Mouse (Mus musculus) duodenum, adult 2 months (tissue): Measurements from ENCODE around the gene Efcab6. TPM values are rescaled to one million over a fixed set of nuclear protein-coding genes. Genes with fewer than 3 reads are reported as not detected.

Source experiments
- polyA plus RNA-seq: library from polyadenylated mRNA; depleted of rRNA; stranded (reverse); fragments of >200 nt; gene quantifications from 2 replicates; pipeline ENCODE4 v1.2.3, GENCODE M21; 2012; ENCODE audit warnings: low replicate concordance; rRNA removed

Efcab6 gene
- polyA plus RNA-seq: not detected in 2 replicates

DNA sequence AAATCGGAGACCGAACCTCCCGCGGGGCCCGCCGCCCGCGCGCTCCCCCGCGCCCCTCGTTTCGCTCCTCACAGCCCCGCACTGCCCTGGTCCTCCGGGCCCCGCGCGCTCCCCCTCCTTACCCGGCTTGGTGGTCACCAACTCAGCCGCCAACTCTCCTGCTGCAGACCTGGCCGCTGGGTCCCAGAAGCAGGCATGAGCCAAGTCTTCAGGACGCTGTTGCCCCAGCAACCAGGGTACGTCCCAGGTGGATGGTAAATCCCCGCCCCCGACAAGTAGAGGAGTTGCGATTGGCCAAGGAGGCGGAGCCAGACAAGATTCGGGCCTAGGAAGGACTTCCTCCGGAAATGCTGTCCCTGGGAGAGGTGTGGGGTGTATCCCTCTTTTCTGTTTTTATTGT lies at the start of gene Efcab6:
Gene Efcab6 (minus strand): TSS at position 240 of the 400 bp plus-strand sequence.

DNA sequence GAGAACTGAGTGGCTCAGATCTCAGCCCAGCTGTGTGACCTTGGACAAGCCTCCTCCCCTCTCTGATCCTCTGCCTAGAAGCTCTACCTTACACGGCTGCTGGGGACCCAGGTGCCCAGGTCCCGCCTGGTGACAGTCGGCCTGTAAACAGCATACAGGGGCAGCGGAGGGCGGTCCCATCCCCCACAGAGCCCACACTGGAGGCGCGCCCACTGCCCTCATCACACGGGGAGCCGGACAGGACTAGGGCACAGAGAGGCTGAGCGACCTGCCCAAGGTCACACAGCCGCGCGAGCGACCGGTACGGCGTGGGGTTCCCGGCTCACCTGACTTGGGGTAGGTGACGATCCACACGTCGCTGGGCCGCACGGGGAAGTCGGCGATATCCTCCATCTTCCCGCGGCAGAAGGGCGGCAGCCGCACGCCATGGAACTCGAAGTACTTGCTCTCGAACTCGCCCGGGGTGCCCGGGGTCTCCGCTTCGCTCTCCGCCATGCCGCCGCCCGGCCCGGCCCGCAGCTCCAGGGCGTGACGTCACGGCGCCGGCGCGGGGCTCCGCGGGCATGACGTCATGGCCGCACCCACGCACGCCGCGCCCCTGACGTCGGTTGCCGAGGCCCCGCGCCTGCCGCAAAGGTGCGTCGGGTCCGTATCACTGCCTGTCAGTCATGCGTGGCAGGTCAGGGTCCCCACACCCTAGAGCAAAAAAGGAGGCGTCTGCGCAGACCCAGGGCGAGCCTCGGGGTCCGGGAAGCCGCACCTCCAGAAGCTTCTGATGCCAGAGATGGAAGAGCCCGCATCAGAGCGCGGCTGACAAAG lies 40.1 kb upstream of the Efcab6 start, which contains the start of gene Sult4a1:
Gene Sult4a1 (minus strand): TSS at position 650 of the 819 bp plus-strand sequence.

Other genes starting within 250 kb of the Efcab6 start
- 1.5 and 2.0 TPM in 2 replicates for gene Sult4a1, start 40.4 kb upstream of the Efcab6 start, polyA plus RNA-seq
- not detected in 2 replicates for gene Pnpla5, start 57.8 kb upstream of the Efcab6 start, polyA plus RNA-seq
- gene Pnpla3, start 102.5 kb upstream of the Efcab6 start, polyA plus RNA-seq: 1.9 and 8.7 TPM in 2 replicates
- 12.4 and 16.6 TPM in 2 replicates for gene Samm50, start 126.9 kb upstream of the Efcab6 start, polyA plus RNA-seq
- gene Parvb, start 166.7 kb upstream of the Efcab6 start, polyA plus RNA-seq: 1.8 and 2.1 TPM in 2 replicates